Mouse (Mus musculus): Measurements from ENCODE around the gene Ccp110.

DNA sequence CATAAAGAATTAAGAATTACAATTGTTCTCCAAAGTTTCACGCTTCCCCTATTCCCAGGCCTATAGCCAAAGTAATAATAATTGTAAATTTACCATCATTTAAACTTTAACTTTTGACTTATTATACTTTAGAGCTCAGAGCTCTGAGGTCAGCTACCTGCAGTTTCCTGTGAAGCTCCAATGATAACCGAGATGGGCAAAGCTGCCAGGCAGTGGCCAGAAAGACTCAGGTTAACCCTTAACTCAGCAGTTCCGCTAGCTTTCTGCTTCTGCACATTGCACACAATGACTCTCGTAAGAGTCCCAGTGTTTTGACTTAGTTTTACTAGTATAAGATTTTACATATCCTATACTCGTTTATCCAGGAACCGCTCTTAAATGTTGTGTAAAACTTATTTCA is 73.7 kb downstream of the Ccp110 start:
- TF ChIP-seq POLR2A (IDR thresholded peaks at IDR 0.05; ENCODE audit: low read depth, low read length), result no peak
- no peak for TF ChIP-seq CTCF (IDR thresholded peaks at IDR 0.05; ENCODE audit: extremely low read depth, insufficient read length, insufficient replicate concordance, low read depth, low read length)

Measured in small intestine, adult 2 months (tissue).